Mouse (Mus musculus) granulocyte monocyte progenitor cell, adult 5-6 weeks (primary cell): Measurements from ENCODE around the gene Trim34b. TPM values are rescaled to one million over a fixed set of nuclear protein-coding genes. Genes with fewer than 3 reads are reported as not detected.

Experiments used
- total RNA-seq, 2 experiments: library from RNA; stranded (forward) in 1 of 2; stranded (reverse) in 1 of 2; fragments of 200-712, 200-1000 nt in 1 of 2; fragments of >200 nt in 1 of 2; fragmentation: Nextera tagmentation in 1 of 2; gene quantifications; 2 replicates each; pipeline ENCODE4 v1.2.3; 2014 to 2017

Gene Trim34b
- total RNA-seq, 2 experiments from 2014 or later = not detected

Other genes starting within 250 kb of the Trim34b start
- not detected in 2 replicates for gene Olfr645, start 244.0 kb upstream of the Trim34b start, total RNA-seq (2014; fragmentation: Nextera tagmentation)
- not detected in 2 replicates for gene Olfr645, start 244.0 kb upstream of the Trim34b start, total RNA-seq (2017)
- gene Olfr646, start 224.6 kb upstream of the Trim34b start, total RNA-seq (2014; fragmentation: Nextera tagmentation) = not detected in 2 replicates
- gene Olfr646, start 224.6 kb upstream of the Trim34b start, total RNA-seq (2017) = not detected in 2 replicates
- gene Ubqln5, start 199.6 kb upstream of the Trim34b start, total RNA-seq (2014; fragmentation: Nextera tagmentation) = not detected in 2 replicates
- gene Ubqln5, start 199.6 kb upstream of the Trim34b start, total RNA-seq (2017) = not detected in 2 replicates
- not detected in 2 replicates for gene Olfr643, start 192.1 kb upstream of the Trim34b start, total RNA-seq (2014; fragmentation: Nextera tagmentation)
- not detected in 2 replicates for gene Olfr643, start 192.1 kb upstream of the Trim34b start, total RNA-seq (2017)
- not detected in 2 replicates for gene Ubqln3, start 186.2 kb upstream of the Trim34b start, total RNA-seq (2014; fragmentation: Nextera tagmentation)
- not detected in 2 replicates for gene Ubqln3, start 186.2 kb upstream of the Trim34b start, total RNA-seq (2017)
- gene Ubqlnl, start 178.9 kb upstream of the Trim34b start, total RNA-seq (2014; fragmentation: Nextera tagmentation) = not detected in 2 replicates
- not detected in 2 replicates for gene Ubqlnl, start 178.9 kb upstream of the Trim34b start, total RNA-seq (2017)
- not detected in 2 replicates for gene Olfm5, start 164.6 kb upstream of the Trim34b start, total RNA-seq (2014; fragmentation: Nextera tagmentation)
- gene Olfm5, start 164.6 kb upstream of the Trim34b start, total RNA-seq (2017) = not detected in 2 replicates
- gene Olfr648, start 146.1 kb upstream of the Trim34b start, total RNA-seq (2014; fragmentation: Nextera tagmentation) = not detected in 2 replicates
- 0.26 TPM in 1 of 2 replicates, not detected in the other for gene Olfr648, start 146.1 kb upstream of the Trim34b start, total RNA-seq (2017)
- not detected in 2 replicates for gene Olfr649, start 133.5 kb upstream of the Trim34b start, total RNA-seq (2014; fragmentation: Nextera tagmentation)
- gene Olfr649, start 133.5 kb upstream of the Trim34b start, total RNA-seq (2017) = not detected in 2 replicates
- 0.13 and 3.0 TPM in 2 replicates for gene Trim6, start 110.7 kb upstream of the Trim34b start, total RNA-seq (2014; fragmentation: Nextera tagmentation)
- gene Trim6, start 110.7 kb upstream of the Trim34b start, total RNA-seq (2017) = 3.7 and 4.7 TPM in 2 replicates
- gene Trim34a, start 85.0 kb upstream of the Trim34b start, total RNA-seq (2014; fragmentation: Nextera tagmentation) = 10.9 and 17.8 TPM in 2 replicates
- 9.9 and 14.7 TPM in 2 replicates for gene Trim34a, start 85.0 kb upstream of the Trim34b start, total RNA-seq (2017)
- gene Trim5, start 41.4 kb upstream of the Trim34b start, total RNA-seq (2014; fragmentation: Nextera tagmentation) = 5.3 and 8.4 TPM in 2 replicates
- gene Trim5, start 41.4 kb upstream of the Trim34b start, total RNA-seq (2017) = 5.6 and 8.0 TPM in 2 replicates
- 33.9 and 58.4 TPM in 2 replicates for gene Trim12a, start 14.0 kb upstream of the Trim34b start, total RNA-seq (2014; fragmentation: Nextera tagmentation)
- gene Trim12a, start 14.0 kb upstream of the Trim34b start, total RNA-seq (2017) = 50.7 and 67.4 TPM in 2 replicates
- gene Trim12c, start 23.9 kb downstream of the Trim34b start, total RNA-seq (2014; fragmentation: Nextera tagmentation) = 15.1 and 19.1 TPM in 2 replicates
- 30.2 and 30.8 TPM in 2 replicates for gene Trim12c, start 23.9 kb downstream of the Trim34b start, total RNA-seq (2017)
- 0.15 TPM in 1 of 2 replicates, not detected in the other for gene Trim30b, start 40.4 kb downstream of the Trim34b start, total RNA-seq (2014; fragmentation: Nextera tagmentation)
- gene Trim30b, start 40.4 kb downstream of the Trim34b start, total RNA-seq (2017) = 0.77 and 1.5 TPM in 2 replicates
- 2.4 TPM in 1 of 2 replicates, not detected in the other for gene Trim30c, start 71.4 kb downstream of the Trim34b start, total RNA-seq (2014; fragmentation: Nextera tagmentation)
- gene Trim30c, start 71.4 kb downstream of the Trim34b start, total RNA-seq (2017) = 0.69 TPM in 1 of 2 replicates, not detected in the other
- gene Trim30a, start 135.7 kb downstream of the Trim34b start, total RNA-seq (2014; fragmentation: Nextera tagmentation) = 42.3 and 46.7 TPM in 2 replicates
- gene Trim30a, start 135.7 kb downstream of the Trim34b start, total RNA-seq (2017) = 29.0 and 37.9 TPM in 2 replicates
- 7.4 and 10.6 TPM in 2 replicates for gene Trim30d, start 178.4 kb downstream of the Trim34b start, total RNA-seq (2014; fragmentation: Nextera tagmentation)
- gene Trim30d, start 178.4 kb downstream of the Trim34b start, total RNA-seq (2017) = 6.2 and 13.4 TPM in 2 replicates
- not detected in 2 replicates for gene Olfr651, start 220.7 kb downstream of the Trim34b start, total RNA-seq (2014; fragmentation: Nextera tagmentation)
- gene Olfr651, start 220.7 kb downstream of the Trim34b start, total RNA-seq (2017) = not detected in 2 replicates
- gene Olfr652, start 231.4 kb downstream of the Trim34b start, total RNA-seq (2014; fragmentation: Nextera tagmentation) = not detected in 2 replicates
- gene Olfr652, start 231.4 kb downstream of the Trim34b start, total RNA-seq (2017) = not detected in 2 replicates
- gene Olfr653, start 247.8 kb downstream of the Trim34b start, total RNA-seq (2014; fragmentation: Nextera tagmentation) = not detected in 2 replicates
- gene Olfr653, start 247.8 kb downstream of the Trim34b start, total RNA-seq (2017) = not detected in 2 replicates